Comparison of ENCODE assay signal across 10 mouse cellular contexts in the genomic region with DNA sequence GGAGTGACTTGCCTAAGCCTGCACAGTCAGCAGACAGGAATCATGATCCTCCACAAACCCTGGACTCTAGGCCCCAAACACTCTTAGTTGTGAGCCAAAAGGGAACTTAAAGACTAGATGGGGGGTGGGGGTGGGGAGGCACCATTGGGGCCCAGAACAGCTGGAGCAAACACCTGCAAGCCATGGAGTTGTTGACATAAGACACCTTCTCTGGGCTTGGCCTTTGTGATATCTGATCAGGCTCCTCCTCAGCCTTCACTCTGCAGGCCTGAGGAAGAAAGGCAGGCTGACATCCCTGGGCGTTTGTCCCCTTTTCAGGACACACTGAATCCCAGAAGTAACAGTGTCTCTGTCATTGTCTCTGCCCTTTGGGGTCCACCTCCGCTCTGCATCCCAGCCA. TPM values are rescaled to one million over a fixed set of nuclear protein-coding genes. Genes with fewer than 3 reads are reported as not detected.
DNase-seq lines count a peak whose midpoint lies in the region; ATAC-seq lines count a peak whose summit lies in the region.
"Had no signal": no experiment of that assay in that cellular context is flagged by ENCODE, and none has a peak within 500 bp of the region (broad histone marks: within the 10 kb centered on the region; RNA-seq: fewer than 3 reads in every experiment).

No protein-coding gene starts in this region.

- 0 out of 2 replicates have a peak, but pooled peaks cover under 1% of the 10 kb centered on the region for H3K27me3 ChIP-seq in hindbrain, embryonic 10.5 days (ENCODE audit: insufficient read depth, poor library complexity, severe bottlenecking)
- no peaks in the 10 kb centered on the region for H3K27me3 ChIP-seq in hindbrain, embryonic 16.5 days (replicated peaks; ENCODE audit: control insufficient read depth, insufficient read depth, low read length)
- no peaks in the 10 kb centered on the region for H3K27me3 ChIP-seq in neural tube, embryonic 11.5 days (ENCODE audit: control insufficient read depth, insufficient read depth, low read length)
- H3K27me3 ChIP-seq in neural tube, embryonic 15.5 days (replicated peaks) = no peaks in the 10 kb centered on the region
- no peaks in the 10 kb centered on the region for H3K27me3 ChIP-seq in intestine, embryonic 15.5 days (replicated peaks)

- H3K27ac ChIP-seq in hindbrain, embryonic 10.5 days = peak overlapping the region; percentile 93
- no peak overlapping the region for H3K27ac ChIP-seq in hindbrain, embryonic 16.5 days (ENCODE audit: low read depth, low read length)
- peak overlapping the region; percentile 84; the same call in 1 of the 2 replicates for H3K27ac ChIP-seq in neural tube, embryonic 11.5 days (ENCODE audit: low read depth, low read length)
- H3K27ac ChIP-seq in neural tube, embryonic 15.5 days (replicated peaks) = no peak overlapping the region
- peak overlapping the region; percentile 68; the same call in 1 of the 2 replicates for H3K27ac ChIP-seq in intestine, embryonic 15.5 days
- H3K27ac ChIP-seq: liver, embryonic 15.5 days had no signal

- H3K9me3 ChIP-seq in hindbrain, embryonic 10.5 days = no peaks in the 10 kb centered on the region
- no peaks in the 10 kb centered on the region for H3K9me3 ChIP-seq in hindbrain, embryonic 16.5 days (ENCODE audit: control insufficient read depth, low read length)
- H3K9me3 ChIP-seq in neural tube, embryonic 11.5 days (ENCODE audit: control insufficient read depth, low read length) = 0 out of 2 replicates have a peak, but pooled peaks cover 2% of the 10 kb centered on the region
- H3K9me3 ChIP-seq in neural tube, embryonic 15.5 days (replicated peaks) = no peaks in the 10 kb centered on the region
- H3K9me3 ChIP-seq in intestine, embryonic 15.5 days = no peaks in the 10 kb centered on the region
- H3K9me3 ChIP-seq: liver, embryonic 15.5 days had no signal

- peaks cover 43% of the 10 kb centered on the region for H3K4me1 ChIP-seq in hindbrain, embryonic 10.5 days (replicated peaks)
- H3K4me1 ChIP-seq in hindbrain, embryonic 16.5 days (ENCODE audit: control insufficient read depth, insufficient read depth, low read depth, low read length) = peaks cover 18% of the 10 kb centered on the region
- H3K4me1 ChIP-seq in neural tube, embryonic 11.5 days (ENCODE audit: control insufficient read depth, insufficient read depth, low read length) = peaks cover 19% of the 10 kb centered on the region
- H3K4me1 ChIP-seq in neural tube, embryonic 15.5 days = peaks cover 27% of the 10 kb centered on the region
- peaks cover 24% of the 10 kb centered on the region for H3K4me1 ChIP-seq in intestine, embryonic 15.5 days (replicated peaks)

- H3K9ac ChIP-seq in hindbrain, embryonic 16.5 days (ENCODE audit: low read depth, low read length) = no peak overlapping the region
- no peak overlapping the region for H3K9ac ChIP-seq in neural tube, embryonic 11.5 days (ENCODE audit: low read length)
- no peak overlapping the region for H3K9ac ChIP-seq in neural tube, embryonic 15.5 days (replicated peaks)
- no peak overlapping the region for H3K9ac ChIP-seq in intestine, embryonic 15.5 days
- H3K9ac ChIP-seq: liver, embryonic 15.5 days had no signal

- H3K4me2 ChIP-seq in hindbrain, embryonic 16.5 days (ENCODE audit: low read length) = no peak overlapping the region
- H3K4me2 ChIP-seq in neural tube, embryonic 11.5 days (ENCODE audit: low read depth) = no peak overlapping the region
- no peak overlapping the region for H3K4me2 ChIP-seq in neural tube, embryonic 15.5 days
- no peak overlapping the region for H3K4me2 ChIP-seq in intestine, embryonic 15.5 days (replicated peaks)
- H3K4me2 ChIP-seq: liver, embryonic 15.5 days had no signal

- no peak overlapping the region for H3K4me3 ChIP-seq in hindbrain, embryonic 10.5 days
- H3K4me3 ChIP-seq in hindbrain, embryonic 16.5 days (ENCODE audit: low read length) = no peak overlapping the region
- H3K4me3 ChIP-seq in neural tube, embryonic 11.5 days (ENCODE audit: low read depth, low read length) = no peak overlapping the region
- no peak overlapping the region for H3K4me3 ChIP-seq in neural tube, embryonic 15.5 days (replicated peaks)
- no peak overlapping the region for H3K4me3 ChIP-seq in intestine, embryonic 15.5 days (replicated peaks)
- H3K4me3 ChIP-seq: liver, embryonic 15.5 days had no signal

- H3K36me3 ChIP-seq in hindbrain, embryonic 10.5 days = no peaks in the 10 kb centered on the region
- H3K36me3 ChIP-seq in hindbrain, embryonic 16.5 days (ENCODE audit: control insufficient read depth, insufficient read depth, low read length) = no peaks in the 10 kb centered on the region
- no peaks in the 10 kb centered on the region for H3K36me3 ChIP-seq in neural tube, embryonic 11.5 days (ENCODE audit: control insufficient read depth, insufficient read depth, low read length)
- H3K36me3 ChIP-seq in neural tube, embryonic 15.5 days = no peaks in the 10 kb centered on the region
- no peaks in the 10 kb centered on the region for H3K36me3 ChIP-seq in intestine, embryonic 15.5 days
- H3K36me3 ChIP-seq: liver, embryonic 15.5 days had no signal

- WGBS in hindbrain, embryonic 10.5 days = 41% methylated on average over 2 of the region's 2 CpGs
- WGBS in hindbrain, embryonic 16.5 days = 58% methylated on average over 2 of the region's 2 CpGs
- 56% methylated on average over 2 of the region's 2 CpGs for WGBS in neural tube, embryonic 11.5 days
- WGBS in neural tube, embryonic 15.5 days = 71% methylated on average over 2 of the region's 2 CpGs
- WGBS in intestine, embryonic 15.5 days = 64% methylated on average over 2 of the region's 2 CpGs

- ATAC-seq in hindbrain, embryonic 16.5 days = no peak
- no peak for ATAC-seq in neural tube, embryonic 11.5 days (ENCODE audit: insufficient read depth, low FRiP score, low TSS enrichment)
- ATAC-seq in neural tube, embryonic 15.5 days (ENCODE audit: low FRiP score) = no peak
- ATAC-seq in intestine, embryonic 15.5 days = peak; percentile 39; the same call in 1 of the 2 replicates

- peak; percentile 24 for DNase-seq in hindbrain, embryonic 10.5 days (ENCODE audit: low spot score)
- DNase-seq in neural tube, embryonic 11.5 days (ENCODE audit: low spot score) = no peak
- DNase-seq in thymus, postnatal 10 days (ENCODE audit: low spot score in 2 of 2) = peak; percentile 51 to 55
- no peak for DNase-seq in layer of hippocampus, postnatal 10 days (ENCODE audit: low spot score in 2 of 2)
- no peak for DNase-seq in layer of hippocampus, postnatal 25 days (ENCODE audit: extremely low spot score in 1 of 2, low spot score in 1 of 2)
- DNase-seq: right cerebral cortex, postnatal 25 days had no signal

RNA-seq across cellular contexts. Expression of a gene that starts 12.0 kb away (rescaled TPM):
- 37.5 and 37.6 TPM in 2 replicates for polyA plus RNA-seq in hindbrain, embryonic 10.5 days (2016; fragmentation: Nextera tagmentation; extraction: Ambion mirVana)
- polyA plus RNA-seq in hindbrain, embryonic 16.5 days (2015; fragmentation: Nextera tagmentation; extraction: Ambion mirVana) = 75.3 and 97.1 TPM in 2 replicates
- 5.2 and 7.0 TPM in 2 replicates for polyA plus RNA-seq in neural tube, embryonic 11.5 days (2014; fragmentation: Nextera tagmentation; extraction: Ambion mirVana)
- 80.8 and 91.6 TPM in 2 replicates for polyA plus RNA-seq in neural tube, embryonic 15.5 days (2015; fragmentation: Nextera tagmentation; extraction: Ambion mirVana)
- 35.4 and 35.7 TPM in 2 replicates for polyA plus RNA-seq in intestine, embryonic 15.5 days (2015; fragmentation: Nextera tagmentation; extraction: Ambion mirVana)
- 10 to 100 TPM; 73.6 to 94.2 TPM for total RNA-seq in layer of hippocampus, postnatal 10 days (2021)
- 10 to 100 TPM; 77.1 to 100.0 TPM for total RNA-seq in layer of hippocampus, postnatal 25 days (2021)

RNA-seq across cellular contexts. Expression of a gene that starts 39.0 kb away (rescaled TPM):
- polyA plus RNA-seq in hindbrain, embryonic 10.5 days (2016; fragmentation: Nextera tagmentation; extraction: Ambion mirVana) = 35.8 and 37.0 TPM in 2 replicates
- polyA plus RNA-seq in hindbrain, embryonic 16.5 days (2015; fragmentation: Nextera tagmentation; extraction: Ambion mirVana) = 47.7 and 48.3 TPM in 2 replicates
- polyA plus RNA-seq in neural tube, embryonic 11.5 days (2014; fragmentation: Nextera tagmentation; extraction: Ambion mirVana) = 34.9 and 35.4 TPM in 2 replicates
- polyA plus RNA-seq in neural tube, embryonic 15.5 days (2015; fragmentation: Nextera tagmentation; extraction: Ambion mirVana) = 45.4 and 47.3 TPM in 2 replicates
- 45.2 and 45.3 TPM in 2 replicates for polyA plus RNA-seq in intestine, embryonic 15.5 days (2015; fragmentation: Nextera tagmentation; extraction: Ambion mirVana)
- 10 to 100 TPM; 19.2 to 19.9 TPM for total RNA-seq in layer of hippocampus, postnatal 10 days (2021)
- 10 to 100 TPM; 16.7 to 18.1 TPM for total RNA-seq in layer of hippocampus, postnatal 25 days (2021)

RNA-seq across cellular contexts. Expression of a gene that starts 39.3 kb away (rescaled TPM):
- polyA plus RNA-seq in hindbrain, embryonic 10.5 days (2016; fragmentation: Nextera tagmentation; extraction: Ambion mirVana) = 111 and 114 TPM in 2 replicates
- polyA plus RNA-seq in hindbrain, embryonic 16.5 days (2015; fragmentation: Nextera tagmentation; extraction: Ambion mirVana) = 101 and 116 TPM in 2 replicates
- polyA plus RNA-seq in neural tube, embryonic 11.5 days (2014; fragmentation: Nextera tagmentation; extraction: Ambion mirVana) = 89.1 and 90.4 TPM in 2 replicates
- polyA plus RNA-seq in neural tube, embryonic 15.5 days (2015; fragmentation: Nextera tagmentation; extraction: Ambion mirVana) = 106 TPM in 2 replicates
- 99.9 and 101 TPM in 2 replicates for polyA plus RNA-seq in intestine, embryonic 15.5 days (2015; fragmentation: Nextera tagmentation; extraction: Ambion mirVana)
- total RNA-seq in layer of hippocampus, postnatal 10 days (2021) = 10 to 100 TPM; 66.0 to 72.3 TPM
- 10 to 100 TPM; 59.3 to 77.3 TPM for total RNA-seq in layer of hippocampus, postnatal 25 days (2021)

Comparison
In these comparisons a context has a peak if more than half of its experiments do, and no peak if none do; other contexts are left out.
1. H3K27ac ChIP-seq: peak in hindbrain, embryonic 10.5 days (single experiment), neural tube, embryonic 11.5 days (single experiment) and intestine, embryonic 15.5 days (single experiment); none in hindbrain, embryonic 16.5 days (single experiment) and neural tube, embryonic 15.5 days (single experiment).
2. DNase-seq: peak in hindbrain, embryonic 10.5 days (single experiment) and thymus, postnatal 10 days (2 of 2); none in neural tube, embryonic 11.5 days (single experiment), layer of hippocampus, postnatal 10 days (0 of 2) and layer of hippocampus, postnatal 25 days (0 of 2).